In genomic region chr12:32619830-32620229, GRCm38 (mm10) we compare ENCODE assay signal across 15 mouse cellular contexts.
"Had no signal": no experiment of that assay in that cellular context is flagged by ENCODE, and none has a peak within 500 bp of the region (broad histone marks: within the 10 kb centered on the region; RNA-seq: fewer than 3 reads in every experiment).

No protein-coding gene starts in this region.

- H3K9me3 ChIP-seq: limb, embryonic 12.5 days; liver, embryonic 13.5 days; midbrain, embryonic 13.5 days; stomach, embryonic 15.5 days had no signal

- H3K27me3 ChIP-seq: limb, embryonic 12.5 days; liver, embryonic 13.5 days; midbrain, embryonic 13.5 days; stomach, embryonic 15.5 days had no signal

- H3K27ac ChIP-seq: layer of hippocampus, adult 2 months; limb, embryonic 12.5 days; liver, embryonic 13.5 days; midbrain, embryonic 13.5 days; stomach, embryonic 15.5 days had no signal

- H3K9ac ChIP-seq: limb, embryonic 12.5 days; liver, embryonic 13.5 days; midbrain, embryonic 13.5 days; stomach, embryonic 15.5 days had no signal

- H3K4me3 ChIP-seq: layer of hippocampus, adult 2 months; limb, embryonic 12.5 days; liver, embryonic 13.5 days; midbrain, embryonic 13.5 days; stomach, embryonic 15.5 days had no signal

- H3K36me3 ChIP-seq: limb, embryonic 12.5 days; liver, embryonic 13.5 days; midbrain, embryonic 13.5 days; stomach, embryonic 15.5 days had no signal

- H3K4me1 ChIP-seq: limb, embryonic 12.5 days; liver, embryonic 13.5 days; midbrain, embryonic 13.5 days; stomach, embryonic 15.5 days had no signal

- DNase-seq: kidney, postnatal 10 days; kidney, postnatal 4 days; liver; liver, embryonic 13.5 days; lung, adult 2 months; lung, postnatal 36 days; right cerebral cortex, adult 18-20 months; right cerebral cortex, postnatal 4 days; spleen, adult 18-20 months; thymus, adult 2 months; thymus, postnatal 36 days had no signal
